Mouse (Mus musculus): ENCODE data around the gene Olfr1537. TPM values are rescaled to one million over a fixed set of nuclear protein-coding genes. Genes with fewer than 3 reads are reported as not detected.

The Olfr1537 gene
- not detected in 2 replicates for polyA plus RNA-seq (2015; fragmentation: Nextera tagmentation; extraction: Ambion mirVana)

- H3K36me3 ChIP-seq (ENCODE audit: control insufficient read depth, insufficient read depth, low read length): no peaks in the 10 kb centered on the region
- H3K4me1 ChIP-seq (ENCODE audit: control insufficient read depth, insufficient read depth, low read depth, low read length): no peaks in the 10 kb centered on the region
- H3K9ac ChIP-seq (ENCODE audit: low read depth, low read length): no peak within 1 kb of the TSS
- no peak within 1 kb of the TSS for H3K4me2 ChIP-seq (ENCODE audit: low read length)
- no peaks in the 10 kb centered on the region for H3K27me3 ChIP-seq (replicated peaks; ENCODE audit: control insufficient read depth, insufficient read depth, low read length)
- WGBS: 96% methylated on average over 1 of the region's 1 CpGs
- H3K27ac ChIP-seq (ENCODE audit: low read depth, low read length): no peak within 1 kb of the TSS
- no peak for ATAC-seq
- no peaks in the 10 kb centered on the region for H3K9me3 ChIP-seq (ENCODE audit: control insufficient read depth, low read length)
- no peak within 1 kb of the TSS for H3K4me3 ChIP-seq (ENCODE audit: low read length)
Observed at GRCm38 (mm10) chr9:39249894-39250293, at the start of gene Olfr1537. Gene Olfr1537, minus strand, starts transcription at chr9:39249994.

GRCm38 (mm10) chr9:39287136-39287535 is 37.3 kb upstream of the Olfr1537 start:
- H3K9ac ChIP-seq (ENCODE audit: low read depth, low read length): no peak overlapping the region
- 83% methylated on average over 2 of the region's 2 CpGs for WGBS
- no peak overlapping the region for H3K4me3 ChIP-seq (ENCODE audit: low read length)
- ATAC-seq: no peak
- H3K27me3 ChIP-seq (replicated peaks; ENCODE audit: control insufficient read depth, insufficient read depth, low read length): no peaks in the 10 kb centered on the region
- H3K36me3 ChIP-seq (ENCODE audit: control insufficient read depth, insufficient read depth, low read length): no peaks in the 10 kb centered on the region
- no peaks in the 10 kb centered on the region for H3K4me1 ChIP-seq (ENCODE audit: control insufficient read depth, insufficient read depth, low read depth, low read length)
- no peaks in the 10 kb centered on the region for H3K9me3 ChIP-seq (ENCODE audit: control insufficient read depth, low read length)
- H3K4me2 ChIP-seq (ENCODE audit: low read length): no peak overlapping the region
- no peak overlapping the region for H3K27ac ChIP-seq (ENCODE audit: low read depth, low read length)

GRCm38 (mm10) chr9:39276718-39277117 is 26.9 kb upstream of the Olfr1537 start, which contains the start of gene Olfr945:
Gene Olfr945, minus strand, starts transcription at chr9:39276818.
- Histone ChIP-seq H3K36me3 (ENCODE audit: control insufficient read depth, insufficient read depth, low read length) (no peaks in the 10 kb centered on the region), H3K4me3 (ENCODE audit: low read length) (no peak within 1 kb of the TSS), H3K27me3 (replicated peaks; ENCODE audit: control insufficient read depth, insufficient read depth, low read length) (no peaks in the 10 kb centered on the region), H3K9me3 (ENCODE audit: control insufficient read depth, low read length) (no peaks in the 10 kb centered on the region), H3K27ac (ENCODE audit: low read depth, low read length) (no peak within 1 kb of the TSS), H3K4me2 (ENCODE audit: low read length) (no peak within 1 kb of the TSS), H3K4me1 (ENCODE audit: control insufficient read depth, insufficient read depth, low read depth, low read length) (no peaks in the 10 kb centered on the region), H3K9ac (ENCODE audit: low read depth, low read length) (no peak within 1 kb of the TSS)
- WGBS: 86% methylated on average over 3 of the region's 3 CpGs
- ATAC-seq: no peak

- ATAC-seq: no peak
- Histone ChIP-seq H3K27ac (ENCODE audit: low read depth, low read length) (no peak within 1 kb of the TSS), H3K36me3 (ENCODE audit: control insufficient read depth, insufficient read depth, low read length) (no peaks in the 10 kb centered on the region), H3K4me2 (ENCODE audit: low read length) (no peak within 1 kb of the TSS), H3K4me3 (ENCODE audit: low read length) (no peak within 1 kb of the TSS), H3K27me3 (replicated peaks; ENCODE audit: control insufficient read depth, insufficient read depth, low read length) (no peaks in the 10 kb centered on the region), H3K9ac (ENCODE audit: low read depth, low read length) (no peak within 1 kb of the TSS), H3K4me1 (ENCODE audit: control insufficient read depth, insufficient read depth, low read depth, low read length) (no peaks in the 10 kb centered on the region), H3K9me3 (ENCODE audit: control insufficient read depth, low read length) (no peaks in the 10 kb centered on the region)
Observed at GRCm38 (mm10) chr9:39201620-39202019, 48.2 kb downstream of the Olfr1537 start, which contains the start of gene Olfr944. Gene Olfr944, plus strand, starts transcription at chr9:39201920.

Other genes with a start within 250 kb of the Olfr1537 start
- gene Olfr146, start 226.6 kb downstream of the Olfr1537 start, polyA plus RNA-seq (2015; fragmentation: Nextera tagmentation; extraction: Ambion mirVana): not detected in 2 replicates
- gene Olfr937, start 185.0 kb downstream of the Olfr1537 start, polyA plus RNA-seq (2015; fragmentation: Nextera tagmentation; extraction: Ambion mirVana): not detected in 2 replicates
- gene Olfr938, start 171.1 kb downstream of the Olfr1537 start, polyA plus RNA-seq (2015; fragmentation: Nextera tagmentation; extraction: Ambion mirVana): not detected in 2 replicates
- gene Olfr27, start 121.9 kb downstream of the Olfr1537 start, polyA plus RNA-seq (2015; fragmentation: Nextera tagmentation; extraction: Ambion mirVana): not detected in 2 replicates
- not detected in 2 replicates for gene Olfr943, start 83.7 kb downstream of the Olfr1537 start, polyA plus RNA-seq (2015; fragmentation: Nextera tagmentation; extraction: Ambion mirVana)
- not detected in 2 replicates for gene Olfr944, start 48.1 kb downstream of the Olfr1537 start, polyA plus RNA-seq (2015; fragmentation: Nextera tagmentation; extraction: Ambion mirVana)
- not detected in 2 replicates for gene Olfr945, start 26.8 kb upstream of the Olfr1537 start, polyA plus RNA-seq (2015; fragmentation: Nextera tagmentation; extraction: Ambion mirVana)
- not detected in 2 replicates for gene Olfr948, start 76.1 kb upstream of the Olfr1537 start, polyA plus RNA-seq (2015; fragmentation: Nextera tagmentation; extraction: Ambion mirVana)
- not detected in 2 replicates for gene Olfr951, start 137.4 kb upstream of the Olfr1537 start, polyA plus RNA-seq (2015; fragmentation: Nextera tagmentation; extraction: Ambion mirVana)
- not detected in 2 replicates for gene Olfr952, start 177.2 kb upstream of the Olfr1537 start, polyA plus RNA-seq (2015; fragmentation: Nextera tagmentation; extraction: Ambion mirVana)
- gene Olfr954, start 206.7 kb upstream of the Olfr1537 start, polyA plus RNA-seq (2015; fragmentation: Nextera tagmentation; extraction: Ambion mirVana): not detected in 2 replicates
- not detected in 2 replicates for gene Olfr955, start 221.9 kb upstream of the Olfr1537 start, polyA plus RNA-seq (2015; fragmentation: Nextera tagmentation; extraction: Ambion mirVana)
- not detected in 2 replicates for gene Olfr44, start 244.0 kb upstream of the Olfr1537 start, polyA plus RNA-seq (2015; fragmentation: Nextera tagmentation; extraction: Ambion mirVana)

Measured in hindbrain, embryonic 16.5 days (tissue).